Mouse (Mus musculus) liver, embryonic 15.5 days (tissue): ENCODE measurements around the gene Dhx38. TPM values are rescaled to one million over a fixed set of nuclear protein-coding genes. Genes with fewer than 3 reads are reported as not detected.
A peak's percentile ranks its signal among the peaks of the same experiment; 100 is the strongest.

ENCODE experiments used
- ATAC-seq: fragments of 200-750 bp; cut with Nextera tagmentation; 2 replicates; pipeline ENCODE4 v1.8.0; 2017; ENCODE audit warnings: moderate number of reproducible peaks, mild to moderate bottlenecking, moderate library complexity; ENCODE audit not compliant: insufficient read depth
- H3K27ac ChIP-seq: fragments of 300-500 bp; sonication (generic); replicated peaks from 2 replicates; pipeline ENCODE4 v1.5.1; 2015; ENCODE audit warnings: mild to moderate bottlenecking, inconsistent platforms
- H3K27me3 ChIP-seq: fragments of 300-500 bp; sonication (generic); 2 replicates; pipeline ENCODE4 v1.6.1; 2015; ENCODE audit warnings: mild to moderate bottlenecking, inconsistent platforms
- H3K36me3 ChIP-seq: fragments of 300-500 bp; sonication (generic); replicated peaks from 2 replicates; pipeline ENCODE4 v1.6.1; 2015; ENCODE audit warnings: moderate library complexity, mild to moderate bottlenecking, inconsistent platforms
- H3K4me1 ChIP-seq: fragments of 300-500 bp; sonication (generic); replicated peaks from 2 replicates; pipeline ENCODE4 v1.6.1; 2015; ENCODE audit warnings: inconsistent platforms
- H3K4me2 ChIP-seq: fragments of 300-500 bp; sonication (generic); 2 replicates; pipeline ENCODE4 v1.6.1; 2015; ENCODE audit warnings: moderate library complexity, mild to moderate bottlenecking, inconsistent platforms
- H3K4me3 ChIP-seq: fragments of 300-500 bp; sonication (generic); replicated peaks from 2 replicates; pipeline ENCODE4 v1.5.1; 2015; ENCODE audit warnings: mild to moderate bottlenecking, inconsistent platforms
- H3K9ac ChIP-seq: fragments of 300-500 bp; sonication (generic); 2 replicates; pipeline ENCODE4 v1.6.1; 2015; ENCODE audit warnings: moderate library complexity, mild to moderate bottlenecking, inconsistent platforms
- H3K9me3 ChIP-seq: fragments of 300-500 bp; sonication (generic); replicated peaks from 2 replicates; pipeline ENCODE4 v1.6.1; 2016; ENCODE audit warnings: inconsistent platforms
- WGBS: fragments of 180-500 bp; shearing (Covaris S2); methylation state at CpG from one replicate; pipeline ENCODE4 v1.1.7; 2015; ENCODE audit warnings: mixed read lengths; ENCODE audit not compliant: insufficient replicate concordance; 5-methylcytosine and 5-hydroxymethylcytosine counted together
- polyA plus RNA-seq: library from polyadenylated mRNA; unstranded; fragments of >200 nt; fragmentation: Nextera tagmentation; extraction: Ambion mirVana; gene quantifications from 2 replicates; pipeline ENCODE4 v1.2.1, GENCODE M21; 2015

The Dhx38 gene
- polyA plus RNA-seq, 1 experiment from 2014 or later, result 9.7 TPM

DNA sequence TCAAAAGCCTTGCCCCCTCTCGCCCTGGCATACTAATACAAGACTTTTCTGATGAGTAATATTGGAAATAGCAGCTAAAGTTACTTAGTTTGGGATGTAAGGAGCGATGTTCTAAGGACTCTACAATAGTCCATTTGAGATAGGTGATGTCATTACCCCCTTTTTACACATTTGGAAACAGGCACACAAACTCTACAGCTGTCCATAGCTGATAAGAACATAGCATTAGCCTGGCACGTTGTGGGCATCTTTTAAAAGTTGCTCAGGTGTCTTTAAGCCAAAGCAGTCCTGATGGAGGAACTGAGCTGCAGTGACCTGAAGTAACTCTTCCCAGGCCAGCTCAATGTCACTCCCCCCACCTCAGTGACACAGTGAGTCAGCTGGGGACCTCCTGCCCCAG is 25.7 kb upstream of the Dhx38 start:
- Histone ChIP-seq H3K36me3 (peaks cover 18% of the 10 kb centered on the region), H3K4me3 (no peak overlapping the region), H3K9me3 (no peaks in the 10 kb centered on the region), H3K27me3 (no peaks in the 10 kb centered on the region), H3K4me1 (peaks cover 6% of the 10 kb centered on the region; the same call in 1 of the 2 replicates), H3K4me2 (no peak overlapping the region), H3K27ac (no peak overlapping the region), H3K9ac (no peak overlapping the region)
- WGBS, result 53% methylated on average over 3 of the region's 3 CpGs
- no peak for ATAC-seq

DNA sequence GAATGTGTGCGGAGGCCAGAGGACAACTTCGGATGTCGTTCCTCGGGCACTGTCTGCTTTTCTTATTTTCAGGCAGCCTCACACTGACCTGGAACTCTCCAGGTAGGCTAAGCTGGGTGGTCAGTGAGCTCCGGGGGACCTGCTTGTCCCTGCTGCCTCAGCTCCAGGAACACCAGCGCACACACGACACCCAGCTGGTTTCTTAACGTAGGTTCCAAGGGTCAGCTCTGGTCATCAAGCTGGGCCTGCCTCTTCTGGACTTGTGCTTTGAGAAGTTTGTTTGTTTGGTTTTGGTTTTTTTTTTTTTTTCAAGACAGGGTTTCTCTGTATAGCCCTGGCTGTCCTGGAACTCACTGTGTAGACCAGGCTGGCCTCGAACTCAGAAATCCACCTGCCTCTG is 25.2 kb upstream of the Dhx38 start:
- no peaks in the 10 kb centered on the region for H3K9me3 ChIP-seq
- peaks cover 8% of the 10 kb centered on the region; the same call in 1 of the 2 replicates for H3K4me1 ChIP-seq
- ATAC-seq, result no peak
- H3K4me2 ChIP-seq, result no peak overlapping the region
- no peak overlapping the region for H3K27ac ChIP-seq
- peaks cover 18% of the 10 kb centered on the region for H3K36me3 ChIP-seq
- no peak overlapping the region for H3K4me3 ChIP-seq
- WGBS, result 80% methylated on average over 9 of the region's 9 CpGs
- no peaks in the 10 kb centered on the region for H3K27me3 ChIP-seq
- H3K9ac ChIP-seq, result no peak overlapping the region

- H3K27ac ChIP-seq, result peak overlapping the region; percentile 33
- no peak overlapping the region for H3K9ac ChIP-seq
- no peaks in the 10 kb centered on the region for H3K36me3 ChIP-seq
- H3K4me3 ChIP-seq, result no peak overlapping the region
- H3K4me1 ChIP-seq, result peaks cover 19% of the 10 kb centered on the region; the same call in 1 of the 2 replicates
- 44% methylated on average over 7 of the region's 7 CpGs for WGBS
- peak; percentile 67 for ATAC-seq
- H3K27me3 ChIP-seq, result no peaks in the 10 kb centered on the region
- no peaks in the 10 kb centered on the region for H3K9me3 ChIP-seq
- H3K4me2 ChIP-seq, result no peak overlapping the region
Measured at GRCm38 (mm10) chr8:109586972-109587504, 21.4 kb upstream of the Dhx38 start.

- no peaks in the 10 kb centered on the region for H3K36me3 ChIP-seq
- no peaks in the 10 kb centered on the region for H3K9me3 ChIP-seq
- no peak overlapping the region for H3K4me3 ChIP-seq
- H3K4me1 ChIP-seq, result peaks cover 13% of the 10 kb centered on the region; the same call in 1 of the 2 replicates
- H3K9ac ChIP-seq, result no peak overlapping the region
- H3K27me3 ChIP-seq, result no peaks in the 10 kb centered on the region
- H3K27ac ChIP-seq, result peak overlapping the region; percentile 45
- no peak overlapping the region for H3K4me2 ChIP-seq
- no peak for ATAC-seq
Measured at GRCm38 (mm10) chr8:109585652-109586051, 20.0 kb upstream of the Dhx38 start.

- 62% methylated on average over 3 of the region's 3 CpGs for WGBS
- peak overlapping the region; percentile 45 for H3K27ac ChIP-seq
Measured at GRCm38 (mm10) chr8:109584830-109585229, 19.2 kb upstream of the Dhx38 start.

DNA sequence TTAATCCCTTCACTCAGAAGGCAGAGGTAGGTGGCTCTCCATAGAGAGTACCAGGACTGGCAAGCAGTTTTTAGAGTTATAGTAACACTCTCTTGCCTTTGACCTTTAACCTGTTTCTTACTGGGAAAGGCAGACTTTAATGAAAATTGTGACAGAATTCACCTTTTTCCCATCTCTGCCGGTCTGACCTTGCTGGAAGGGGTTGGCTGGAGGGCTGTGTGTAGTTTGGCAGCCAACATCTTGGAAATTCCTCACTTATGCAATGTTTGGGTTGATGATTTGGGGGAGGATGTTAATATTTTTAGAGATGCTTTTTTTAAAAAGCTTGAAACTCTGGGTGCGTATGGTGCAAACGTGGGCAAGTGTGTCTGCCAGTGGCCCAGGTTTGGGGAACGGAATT is 18.6 kb upstream of the Dhx38 start:
- no peaks in the 10 kb centered on the region for H3K36me3 ChIP-seq
- no peaks in the 10 kb centered on the region for H3K9me3 ChIP-seq
- WGBS, result 68% methylated on average over 4 of the region's 4 CpGs
- H3K9ac ChIP-seq, result no peak overlapping the region
- peak overlapping the region; percentile 45 for H3K27ac ChIP-seq
- H3K4me3 ChIP-seq, result no peak overlapping the region
- no peaks in the 10 kb centered on the region for H3K27me3 ChIP-seq
- H3K4me1 ChIP-seq, result peaks cover 16% of the 10 kb centered on the region; the same call in 1 of the 2 replicates
- no peak overlapping the region for H3K4me2 ChIP-seq
- no peak for ATAC-seq

More at GRCm38 (mm10) chr8:109584830-109585229, 19.2 kb upstream of the Dhx38 start:
- no peak overlapping the region for H3K4me2 ChIP-seq
- H3K9ac ChIP-seq, result no peak overlapping the region
- no peak overlapping the region for H3K4me3 ChIP-seq
- peaks cover 13% of the 10 kb centered on the region; the same call in 1 of the 2 replicates for H3K4me1 ChIP-seq
- ATAC-seq, result no peak
- H3K27me3 ChIP-seq, result no peaks in the 10 kb centered on the region
- no peaks in the 10 kb centered on the region for H3K36me3 ChIP-seq
- no peaks in the 10 kb centered on the region for H3K9me3 ChIP-seq

- peak within 1 kb of the TSS; percentile 38 for H3K4me3 ChIP-seq
- no peaks in the 10 kb centered on the region for H3K27me3 ChIP-seq
- H3K9me3 ChIP-seq, result no peaks in the 10 kb centered on the region
- peak within 1 kb of the TSS; percentile 10 for H3K4me2 ChIP-seq
- 32% methylated on average over 8 of the region's 8 CpGs for WGBS
- peaks cover 7% of the 10 kb centered on the region for H3K36me3 ChIP-seq
- H3K27ac ChIP-seq, result peak within 1 kb of the TSS; percentile 64
- 0 out of 2 replicates have a peak, but pooled peaks cover 3% of the 10 kb centered on the region for H3K4me1 ChIP-seq
- H3K9ac ChIP-seq, result no peak within 1 kb of the TSS
- ATAC-seq, result peak; percentile 53
Measured at GRCm38 (mm10) chr8:109578900-109579301, 13.2 kb upstream of the Dhx38 start, which contains the start of gene Hp. Gene Hp (minus strand): TSS chr8:109579172.

DNA sequence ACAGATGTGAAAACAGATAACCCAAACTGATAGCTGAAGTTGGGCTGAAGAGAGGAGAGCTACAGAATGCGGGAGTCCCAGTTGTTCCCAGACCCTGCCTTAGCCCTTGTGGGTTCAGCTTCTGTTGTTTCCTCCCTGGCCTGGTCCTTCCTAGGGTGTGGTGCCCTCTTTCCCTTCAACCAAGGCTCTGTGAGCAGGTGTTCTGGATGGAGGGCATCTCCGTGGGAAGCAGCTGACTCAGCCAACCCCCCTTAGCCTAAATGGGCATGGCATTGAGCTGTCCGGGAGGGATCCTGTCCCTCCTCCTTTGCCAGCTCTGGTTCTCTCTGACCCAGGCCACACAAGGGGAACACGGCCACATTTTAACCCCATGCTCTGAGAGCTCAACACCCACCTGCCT is 10.7 kb upstream of the Dhx38 start:
- no peak for ATAC-seq
- no peaks in the 10 kb centered on the region for H3K27me3 ChIP-seq
- 67% methylated on average over 4 of the region's 4 CpGs for WGBS
- H3K4me2 ChIP-seq, result no peak overlapping the region
- peak overlapping the region; percentile 38 for H3K4me3 ChIP-seq
- H3K4me1 ChIP-seq, result 0 out of 2 replicates have a peak, but pooled peaks cover 3% of the 10 kb centered on the region
- H3K36me3 ChIP-seq, result peaks cover 14% of the 10 kb centered on the region
- H3K27ac ChIP-seq, result no peak overlapping the region
- no peaks in the 10 kb centered on the region for H3K9me3 ChIP-seq
- peak overlapping the region; percentile 11; the same call in 1 of the 2 replicates for H3K9ac ChIP-seq

DNA sequence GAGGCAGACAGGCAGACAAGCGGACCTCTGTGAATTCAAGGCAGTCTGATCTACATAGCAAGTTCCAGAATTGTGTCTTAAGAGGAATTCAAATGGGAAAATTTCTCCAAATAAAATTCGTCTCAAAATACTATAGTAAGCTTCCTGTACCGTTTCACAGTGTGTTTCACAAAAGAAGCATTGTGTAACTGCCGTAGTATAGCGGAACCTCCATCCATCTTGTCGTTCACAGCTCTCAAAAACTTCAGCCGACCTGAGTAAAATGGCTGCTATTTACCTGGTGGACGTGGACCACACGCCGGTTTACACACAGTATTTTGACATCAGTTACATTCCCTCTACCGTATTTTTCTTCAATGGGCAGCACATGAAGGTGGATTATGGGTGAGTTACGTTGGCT is 5.5 kb upstream of the Dhx38 start:
- ATAC-seq, result no peak
- WGBS, result 76% methylated on average over 12 of the region's 12 CpGs
- Histone ChIP-seq H3K4me3 (no peak overlapping the region), H3K36me3 (peaks cover 21% of the 10 kb centered on the region), H3K9me3 (no peaks in the 10 kb centered on the region), H3K27ac (no peak overlapping the region), H3K4me1 (peaks cover 9% of the 10 kb centered on the region), H3K9ac (no peak overlapping the region), H3K4me2 (no peak overlapping the region), H3K27me3 (no peaks in the 10 kb centered on the region)

DNA sequence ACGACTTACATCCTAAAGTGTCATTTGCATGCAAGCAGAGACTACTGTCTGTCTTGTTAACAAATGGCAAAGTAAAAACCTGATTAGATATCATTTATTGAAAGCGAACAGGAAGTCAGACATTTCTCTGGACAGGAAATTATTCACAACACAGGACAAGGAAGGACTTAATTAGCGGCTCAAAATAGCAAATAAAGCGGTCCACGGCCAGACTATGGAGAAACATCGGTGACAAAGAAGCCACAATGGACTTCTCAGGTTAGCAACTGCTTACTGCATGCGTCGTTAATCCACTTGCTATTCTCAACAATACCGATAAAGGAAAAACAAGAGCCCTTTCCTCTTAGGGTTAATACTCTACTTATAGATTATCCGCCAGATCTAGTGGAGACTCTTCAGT is 895 bp downstream of the Dhx38 start:
- Histone ChIP-seq H3K4me2 (peak overlapping the region; percentile 84), H3K36me3 (peaks cover 33% of the 10 kb centered on the region), H3K4me1 (peaks cover 31% of the 10 kb centered on the region), H3K9me3 (no peaks in the 10 kb centered on the region), H3K27ac (peak overlapping the region; percentile 94), H3K4me3 (peak overlapping the region; percentile 89), H3K9ac (peak overlapping the region; percentile 92), H3K27me3 (no peaks in the 10 kb centered on the region)
- ATAC-seq, result no peak
- 3% methylated on average over 10 of the region's 10 CpGs for WGBS

- Histone ChIP-seq H3K27ac (no peak overlapping the region), H3K36me3 (peaks cover 38% of the 10 kb centered on the region), H3K9ac (no peak overlapping the region), H3K4me3 (peak overlapping the region; percentile 89), H3K4me2 (peak overlapping the region; percentile 84), H3K4me1 (peaks cover 31% of the 10 kb centered on the region), H3K27me3 (no peaks in the 10 kb centered on the region), H3K9me3 (no peaks in the 10 kb centered on the region)
- ATAC-seq, result no peak
- WGBS, result 28% methylated on average over 2 of the region's 2 CpGs
Measured at GRCm38 (mm10) chr8:109563881-109564280, 1.8 kb downstream of the Dhx38 start.

GRCm38 (mm10) chr8:109551663-109552062 is 14.0 kb downstream of the Dhx38 start:
- Histone ChIP-seq H3K4me2 (no peak overlapping the region), H3K4me3 (no peak overlapping the region), H3K9ac (no peak overlapping the region), H3K9me3 (no peaks in the 10 kb centered on the region), H3K36me3 (peaks cover 99% of the 10 kb centered on the region), H3K27me3 (no peaks in the 10 kb centered on the region), H3K4me1 (no peaks in the 10 kb centered on the region), H3K27ac (no peak overlapping the region)
- 42% methylated on average over 3 of the region's 3 CpGs for WGBS
- ATAC-seq, result no peak
